Mouse (Mus musculus) heart, postnatal 0 days (tissue): Measurements from ENCODE around the gene Wipf2.

Experiments used
- CTCF ChIP-seq: IDR thresholded peaks from 2 replicates; pipeline ENCODE4 v1.5.1; 2016; ENCODE audit warnings: antibody characterized with exemption, control low read depth, low read depth
- EP300 ChIP-seq: IDR thresholded peaks from 2 replicates; pipeline ENCODE4 v1.6.1; 2016; ENCODE audit warnings: antibody characterized with exemption, low read depth

DNA sequence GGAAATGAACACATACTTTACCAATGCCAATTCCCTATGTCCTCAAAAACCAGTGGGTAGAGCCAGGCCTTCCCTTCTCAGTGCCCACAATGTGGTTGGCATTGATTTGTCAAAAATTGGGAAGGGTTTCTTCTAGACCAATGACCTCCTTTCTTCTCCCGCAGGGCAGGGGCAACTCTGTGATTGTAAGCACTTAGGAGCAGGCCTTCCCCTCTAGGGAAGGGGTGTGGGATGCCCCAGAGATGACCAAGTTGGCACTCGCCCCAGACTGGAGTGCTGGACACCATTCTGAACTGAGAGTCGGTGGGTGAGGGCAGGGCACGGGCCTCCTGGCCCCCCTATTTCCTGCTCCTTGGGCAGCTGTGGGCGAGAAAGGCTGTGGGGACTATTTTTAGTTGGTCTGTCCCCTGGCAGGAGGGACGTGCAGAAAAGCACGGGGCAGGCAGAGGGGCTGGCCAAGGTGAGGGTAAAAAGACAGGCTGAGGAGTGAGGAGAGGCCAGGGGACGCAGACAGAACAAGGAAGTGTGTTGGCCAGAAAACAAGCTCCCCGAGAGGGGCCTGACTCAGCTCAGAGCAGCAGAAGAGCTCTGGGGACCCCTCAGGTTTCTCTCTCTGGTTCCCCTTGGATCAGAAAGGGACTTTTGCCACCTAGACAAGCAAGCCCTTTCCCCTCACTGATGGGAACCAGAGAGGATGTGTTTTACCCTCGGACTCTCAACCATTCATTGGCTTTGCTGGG, 67.5 kb downstream of the Wipf2 start:
- no peak for TF ChIP-seq CTCF
- TF ChIP-seq EP300: peak; percentile 83; the same call in 1 of the 2 replicates
